Mouse (Mus musculus) kidney, adult 8-10 months (tissue): ENCODE measurements around the gene Aagab.
A peak's percentile ranks its signal among the peaks of the same experiment; 100 is the strongest.

Experiments used
- DNase-seq, 2 experiments: peaks; one replicate each; pipeline ENCODE4 v3.0.0; 2022

Gene Aagab

DNA sequence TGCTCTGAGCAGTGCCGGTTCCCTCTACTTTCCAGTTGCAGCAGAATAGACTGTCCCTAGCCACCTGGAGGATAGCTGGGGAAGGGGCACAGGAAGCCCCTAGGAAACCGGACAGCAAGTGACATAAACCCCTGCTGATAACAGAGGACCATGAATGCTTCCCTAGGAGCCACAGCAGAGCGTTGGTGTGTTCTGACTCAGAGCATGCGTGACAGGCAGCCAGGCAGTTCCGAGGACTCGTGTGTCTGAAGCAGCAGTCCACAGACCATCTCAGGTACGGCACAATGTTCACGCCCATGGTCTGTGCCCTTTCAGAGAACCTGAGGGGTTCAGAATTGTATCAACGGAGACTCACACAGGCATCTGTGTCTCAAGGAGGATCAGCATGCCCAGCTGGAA is 46.1 kb downstream of the Aagab start:
- no peak for DNase-seq

DNA sequence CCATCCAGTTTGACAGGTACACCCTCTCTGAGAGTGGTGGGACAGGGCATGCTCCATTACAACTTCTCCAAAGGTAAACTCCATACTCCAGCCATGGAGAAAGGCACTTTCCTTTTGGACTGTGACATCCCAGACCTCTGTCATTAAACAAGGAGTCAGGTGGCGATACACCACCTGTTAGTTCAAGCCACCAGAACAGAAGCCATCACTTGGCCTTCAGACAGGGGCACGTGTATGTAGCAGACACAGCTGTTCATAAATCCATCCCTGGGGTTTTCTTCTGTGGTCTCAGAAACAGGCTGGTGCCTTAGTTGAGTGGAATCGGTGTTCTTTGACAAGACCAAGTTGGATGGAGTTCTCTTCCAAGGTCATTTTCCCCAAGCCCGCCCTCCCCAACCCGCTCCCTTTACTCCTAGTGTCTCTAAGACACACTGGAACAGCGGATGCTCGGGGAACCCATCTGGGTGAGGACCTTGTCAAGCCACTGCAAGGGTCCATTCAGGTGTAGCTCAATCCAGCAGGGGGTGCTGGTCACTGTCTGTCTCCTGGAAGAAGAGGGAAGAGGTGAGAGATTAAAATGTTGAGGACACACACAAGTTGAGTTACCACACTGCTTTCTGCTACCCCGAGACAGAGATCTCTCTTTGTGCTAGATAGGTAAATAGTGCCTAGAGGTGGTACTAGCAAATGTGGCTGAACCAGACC is 47.5 kb downstream of the Aagab start:
- DNase-seq = no peak

DNA sequence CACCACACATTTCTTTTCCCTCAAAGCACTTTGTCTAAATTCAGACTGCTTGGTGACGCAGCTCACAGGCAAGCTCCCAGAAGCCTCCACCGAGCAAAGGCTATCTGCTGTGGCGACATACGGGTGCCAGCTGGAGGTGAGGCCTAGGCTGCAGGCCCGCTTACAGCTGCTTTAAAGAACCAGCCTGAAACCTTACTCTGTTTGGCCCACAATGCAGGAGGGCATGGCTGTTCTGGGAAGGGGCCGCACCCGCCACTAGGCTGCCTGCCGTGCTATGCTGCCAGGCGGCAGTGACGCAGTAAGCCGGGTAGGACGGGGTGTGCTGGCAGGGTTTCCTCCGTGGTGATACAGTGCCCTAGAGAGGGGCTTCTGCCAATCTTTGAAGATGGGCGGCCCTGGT is 48.4 kb downstream of the Aagab start:
- DNase-seq = no peak

DNA sequence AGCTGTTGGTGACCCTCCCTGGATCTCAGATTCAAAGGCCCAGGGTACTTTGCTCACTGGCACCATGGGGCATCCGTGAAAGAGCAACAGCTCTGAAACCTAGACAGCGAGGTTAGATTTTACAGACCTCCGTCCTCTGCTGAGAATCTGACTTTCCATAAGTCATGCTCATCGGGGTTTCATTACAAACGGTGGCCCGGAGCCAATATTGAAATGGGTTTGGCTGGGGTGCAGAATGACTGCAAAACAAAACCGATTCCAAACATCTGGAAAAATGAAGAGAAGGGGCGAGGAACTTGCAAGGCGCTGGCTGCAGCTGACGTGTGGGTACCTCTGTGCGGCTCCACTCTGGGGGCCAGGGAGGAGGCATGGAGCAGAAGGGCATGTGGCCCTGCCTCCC is 49.1 kb downstream of the Aagab start:
- no peak for DNase-seq

DNA sequence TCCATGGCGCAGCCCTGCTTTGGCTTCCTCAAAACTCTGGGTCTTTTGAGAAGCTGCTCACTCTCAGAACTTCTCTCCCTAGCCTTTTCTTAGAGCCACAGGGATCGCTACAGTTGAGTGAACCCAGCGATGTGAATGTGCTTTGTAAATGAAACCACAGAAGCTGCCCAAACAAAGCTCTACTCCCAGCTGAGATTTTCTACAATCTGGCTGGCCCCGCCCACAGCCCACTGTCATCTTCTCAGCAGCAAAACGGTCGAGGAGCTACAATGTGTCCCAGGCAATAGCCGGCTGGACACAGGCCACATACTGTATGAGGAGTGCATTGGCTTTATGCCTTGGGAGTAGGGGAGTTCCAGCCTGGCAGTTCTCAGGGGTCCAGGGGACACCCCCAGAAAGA is 51.2 kb downstream of the Aagab start:
- no peak for DNase-seq

DNA sequence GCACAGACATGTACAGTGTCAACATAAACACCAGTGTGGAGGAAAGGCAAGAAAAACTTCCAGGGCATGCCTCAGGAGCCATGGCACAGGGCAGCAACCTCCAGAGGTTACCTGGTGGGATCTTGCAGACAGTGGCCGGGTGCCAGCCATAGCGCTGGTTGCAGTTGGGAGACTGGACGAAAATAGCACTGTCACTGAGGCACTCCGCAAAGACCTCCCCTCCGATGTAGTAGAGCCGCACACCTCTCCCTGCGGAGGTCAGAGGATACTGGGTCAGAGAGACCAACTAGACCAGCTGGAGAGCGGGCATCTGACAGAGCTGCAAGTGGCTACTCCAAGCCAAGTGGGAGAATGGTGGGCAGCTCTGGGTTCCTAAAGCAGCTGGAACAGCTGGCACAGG is 52.1 kb downstream of the Aagab start:
- DNase-seq = no peak

DNA sequence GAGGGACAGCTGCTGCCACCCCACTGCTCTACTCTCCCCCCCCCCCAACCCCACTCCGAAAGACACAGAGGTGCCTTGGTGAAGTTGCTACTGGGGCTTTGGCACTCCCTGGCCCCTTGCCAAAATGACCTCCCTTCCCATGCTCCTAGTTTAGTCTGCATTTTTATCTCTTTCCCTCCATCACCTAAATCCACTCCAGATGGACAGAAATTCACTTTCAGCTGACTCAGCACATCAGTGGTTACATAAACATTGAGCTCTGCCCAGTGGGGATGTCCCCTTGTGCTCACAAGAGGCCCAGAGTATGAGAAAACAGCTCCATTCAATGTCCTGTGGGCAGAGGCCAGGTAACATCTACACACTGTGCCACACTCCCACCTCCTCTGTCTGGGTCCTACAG is 52.6 kb downstream of the Aagab start:
- DNase-seq = no peak

DNA sequence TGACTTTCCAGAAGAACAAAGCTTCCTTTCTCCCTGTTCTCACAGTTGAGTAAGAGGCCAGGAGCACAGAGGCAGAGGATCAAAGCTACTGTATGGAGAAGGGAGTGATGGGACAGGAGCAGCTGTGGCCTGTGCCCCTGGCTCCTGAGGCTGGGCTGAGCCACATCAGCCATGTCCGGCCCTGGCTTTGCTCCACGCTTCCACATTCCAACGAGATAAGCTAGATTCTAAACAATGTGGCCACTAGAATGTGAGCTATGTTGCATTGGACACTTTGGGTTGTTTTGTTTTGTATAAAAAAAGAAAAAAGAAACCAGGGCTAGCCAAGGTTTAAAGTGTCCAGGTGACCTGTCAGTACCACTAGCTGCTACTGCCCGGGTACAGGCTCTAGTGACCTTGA is 54.7 kb downstream of the Aagab start:
- peak in 1 of 2 experiments; percentile 56 for DNase-seq

DNA sequence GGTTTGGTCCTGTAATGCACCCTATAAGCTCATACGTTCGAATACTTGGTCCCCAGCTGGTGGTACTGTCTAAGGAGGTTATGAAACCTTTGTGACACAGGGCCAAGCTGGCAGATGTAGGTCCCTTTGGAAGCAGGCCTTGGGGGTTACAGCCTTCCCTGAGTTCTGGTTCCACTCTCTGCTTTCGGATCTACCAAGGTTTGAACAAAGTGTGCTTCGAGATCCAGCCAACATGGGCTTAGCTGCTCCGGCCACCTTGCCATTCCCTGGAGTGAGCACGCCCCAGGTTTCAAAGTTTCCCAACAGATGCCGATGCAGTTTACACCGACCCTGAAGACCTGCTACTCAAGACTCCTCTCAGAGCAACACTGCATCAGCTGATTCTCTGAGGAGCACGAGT is 56.0 kb downstream of the Aagab start:
- no peak for DNase-seq

DNA sequence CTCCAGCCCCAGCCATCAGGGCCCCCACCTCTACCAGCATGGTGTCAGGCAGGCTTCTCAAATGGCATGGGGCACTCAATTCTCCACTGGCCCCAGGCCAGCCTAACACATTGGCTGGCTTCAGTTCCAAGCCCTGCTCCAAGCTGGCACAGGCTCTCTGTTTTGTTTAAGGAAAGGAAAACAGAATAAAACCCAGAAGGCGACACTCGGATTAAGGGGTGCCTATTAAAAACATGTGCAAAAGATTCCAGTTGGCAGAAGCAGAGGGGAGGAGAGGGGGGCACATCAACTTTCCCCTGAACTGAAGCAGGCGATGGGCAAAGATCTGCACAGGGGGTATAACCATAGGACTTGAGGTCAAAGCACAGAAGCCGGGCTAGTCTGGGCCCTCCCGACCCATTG is 56.5 kb downstream of the Aagab start:
- peak in 1 of 2 experiments; percentile 64 for DNase-seq

DNA sequence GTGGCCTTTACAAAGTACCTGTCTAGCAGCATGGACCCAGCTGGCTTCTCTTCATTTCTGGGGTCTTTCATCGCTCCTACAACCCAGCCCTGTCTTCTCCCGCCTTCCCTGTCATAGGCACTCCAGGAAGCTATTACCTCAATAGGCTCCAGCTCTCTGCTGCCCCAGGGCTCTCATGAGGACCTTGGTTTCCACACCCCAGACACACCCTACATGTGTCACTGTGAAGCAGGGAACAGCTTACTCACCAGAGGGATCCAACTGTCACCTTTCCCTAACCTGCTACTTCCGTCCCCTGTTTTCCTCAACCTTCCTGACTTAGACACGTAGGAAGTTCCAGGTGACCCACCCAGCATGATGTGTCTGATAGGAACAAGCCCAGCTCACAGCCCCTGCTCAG is 57.6 kb downstream of the Aagab start:
- no peak for DNase-seq

DNA sequence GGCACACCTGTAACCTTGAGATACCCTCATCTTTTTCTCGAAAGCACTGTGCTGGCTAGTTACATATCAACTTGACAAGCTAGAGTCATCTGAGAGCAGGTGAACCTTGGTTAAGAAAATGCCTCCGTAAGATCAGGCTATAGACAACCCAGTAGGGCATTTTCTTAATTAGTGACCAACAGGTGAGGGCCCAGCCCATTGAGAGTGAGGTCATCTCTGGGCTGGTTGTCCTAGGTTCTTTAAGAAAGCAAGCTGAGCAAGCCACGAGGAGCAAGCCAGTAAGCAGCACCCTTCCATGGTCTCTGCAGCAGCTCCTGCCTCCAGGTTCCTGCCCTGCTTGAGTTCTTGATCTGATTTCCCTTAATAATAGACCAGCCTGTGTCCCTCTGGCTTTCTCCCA is 58.2 kb downstream of the Aagab start:
- DNase-seq = peak; percentile 42 to 78

DNA sequence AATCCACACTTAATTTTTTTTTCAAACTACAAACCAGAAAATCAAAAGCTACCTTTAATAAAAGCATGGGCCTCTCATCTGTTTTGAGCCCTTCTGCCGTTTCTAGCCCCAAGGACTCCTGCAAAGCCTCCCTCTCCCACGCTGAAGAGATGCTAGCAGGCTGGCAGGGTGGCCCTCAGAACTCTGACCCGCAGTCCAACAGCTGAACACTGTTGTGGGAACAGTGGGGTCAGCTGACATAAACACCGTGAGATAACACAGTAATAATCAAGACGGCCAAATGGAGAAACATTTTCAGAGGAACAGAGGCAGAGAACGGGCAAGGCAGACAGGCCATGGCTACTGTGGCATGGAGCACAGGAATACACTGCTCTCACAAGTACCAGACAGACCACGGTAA is 60.3 kb downstream of the Aagab start:
- peak; percentile 71 to 73 for DNase-seq

DNA sequence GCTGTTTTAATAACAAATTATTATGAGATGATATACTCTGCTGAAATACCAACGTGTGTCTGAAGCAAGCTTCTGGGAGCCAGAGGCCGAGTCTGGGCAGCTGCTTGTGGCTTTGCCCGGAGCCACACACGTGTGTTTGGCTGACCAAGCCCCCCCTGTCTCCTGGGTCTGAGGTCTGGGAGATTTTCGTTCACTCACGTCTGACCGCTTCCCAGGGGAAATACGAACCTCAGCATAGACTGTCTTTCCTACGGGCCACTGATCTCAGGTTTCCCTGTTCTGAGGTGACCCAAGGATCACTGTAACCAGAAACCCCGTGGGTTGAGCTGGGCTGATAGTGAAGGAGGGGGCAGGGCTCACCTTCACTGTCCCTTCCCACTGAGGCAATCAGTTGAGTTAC is 60.8 kb downstream of the Aagab start:
- no peak for DNase-seq

DNA sequence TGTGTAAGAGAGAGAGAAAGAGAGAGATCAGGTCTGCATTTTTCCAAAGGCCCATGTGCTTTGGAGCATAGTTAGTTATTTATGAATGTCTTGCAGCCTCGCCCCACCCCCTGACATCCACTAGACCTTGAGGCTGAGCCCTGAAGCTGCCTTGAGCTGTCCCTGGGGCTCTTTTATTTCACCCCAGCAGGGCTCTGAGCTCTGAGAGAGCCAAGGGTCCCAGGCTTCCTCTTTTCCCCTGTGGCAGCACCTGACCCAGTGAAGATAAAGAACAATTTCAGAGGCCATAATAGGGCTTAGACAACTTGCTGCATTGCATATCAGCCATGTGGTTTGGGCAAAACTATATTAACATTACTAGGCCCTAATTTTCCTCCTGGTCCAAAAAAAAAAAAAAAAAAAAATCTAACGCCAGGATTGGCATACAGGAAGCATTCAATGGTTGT is 61.9 kb downstream of the Aagab start:
- peak; percentile 74 to 75 for DNase-seq

DNA sequence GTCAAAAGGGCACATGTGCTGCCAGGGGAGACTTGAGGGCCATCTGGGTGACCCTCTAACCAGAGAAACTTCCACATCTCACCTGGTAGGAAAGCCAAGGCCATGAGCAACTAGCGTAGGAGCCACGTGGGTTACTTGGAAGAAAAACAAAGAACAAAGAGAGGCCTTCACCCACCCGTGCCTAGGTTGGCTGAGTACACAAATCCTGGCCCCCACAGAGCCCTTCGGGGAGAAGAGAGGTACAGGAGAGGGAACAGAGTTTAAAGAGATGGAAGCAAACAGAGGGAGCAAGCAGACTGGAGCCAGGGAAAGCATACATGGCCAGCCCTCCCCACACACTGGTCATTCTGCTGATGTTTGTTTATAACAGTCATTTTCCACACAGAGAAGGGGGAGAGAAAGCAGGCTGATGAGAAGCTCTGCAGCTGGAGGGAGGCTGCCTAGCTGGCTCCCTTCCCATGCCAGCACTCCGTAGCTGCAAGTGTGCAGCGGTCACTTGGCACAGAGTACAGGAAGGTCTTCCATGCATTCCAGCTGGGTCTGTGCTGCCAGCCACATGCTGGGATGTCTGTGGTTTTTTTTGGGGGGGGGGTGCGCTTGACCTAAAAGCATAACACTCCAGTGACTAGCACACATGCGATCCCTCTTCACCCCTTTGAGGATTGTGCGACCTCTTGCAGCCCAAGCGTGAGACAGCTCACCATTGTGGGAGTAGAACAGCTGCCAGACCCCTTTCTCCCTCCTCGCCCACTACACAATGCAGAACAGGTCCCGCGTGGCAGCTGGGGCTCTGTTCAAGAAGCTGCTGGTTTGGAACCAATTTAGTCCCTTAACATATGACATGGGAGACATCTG is 62.6 kb downstream of the Aagab start:
- DNase-seq = peak; percentile 66 to 70

DNA sequence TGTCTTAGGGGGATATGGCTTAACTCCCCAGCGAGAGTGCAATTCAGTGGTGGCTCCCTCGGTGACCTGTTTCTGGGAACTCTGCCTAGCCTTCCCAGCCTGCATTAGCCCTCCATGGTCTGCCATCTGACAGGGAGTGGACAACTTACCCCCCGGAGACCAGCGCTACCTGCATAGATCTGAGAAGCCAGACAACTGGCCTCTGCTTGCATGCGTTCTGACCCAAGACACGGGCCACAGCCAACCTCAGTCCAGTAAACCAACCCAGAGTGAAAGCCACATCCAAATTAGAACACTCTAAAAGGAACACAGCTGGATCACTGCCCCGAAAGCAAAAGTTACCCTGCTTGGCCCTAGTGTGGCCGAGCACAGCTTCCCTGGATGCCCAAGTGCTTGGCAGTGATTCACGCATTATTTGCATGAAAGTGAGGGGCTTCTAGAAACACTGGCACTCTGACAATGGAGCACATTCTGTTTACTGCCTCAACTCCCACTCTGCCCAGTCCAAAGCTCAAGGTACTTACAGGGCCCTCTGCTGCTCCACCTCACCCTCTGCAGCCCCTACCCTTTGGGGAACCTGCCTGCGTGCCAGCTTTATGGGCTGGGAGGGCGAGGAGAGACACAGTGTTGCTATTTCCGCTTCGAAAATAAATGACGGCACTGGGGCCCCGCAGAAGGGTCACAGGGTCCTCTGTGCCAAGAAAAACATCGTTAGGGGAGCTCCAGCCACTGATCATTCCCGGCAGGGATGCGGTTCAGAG is 64.3 kb downstream of the Aagab start:
- DNase-seq = peak; percentile 54 to 68

DNA sequence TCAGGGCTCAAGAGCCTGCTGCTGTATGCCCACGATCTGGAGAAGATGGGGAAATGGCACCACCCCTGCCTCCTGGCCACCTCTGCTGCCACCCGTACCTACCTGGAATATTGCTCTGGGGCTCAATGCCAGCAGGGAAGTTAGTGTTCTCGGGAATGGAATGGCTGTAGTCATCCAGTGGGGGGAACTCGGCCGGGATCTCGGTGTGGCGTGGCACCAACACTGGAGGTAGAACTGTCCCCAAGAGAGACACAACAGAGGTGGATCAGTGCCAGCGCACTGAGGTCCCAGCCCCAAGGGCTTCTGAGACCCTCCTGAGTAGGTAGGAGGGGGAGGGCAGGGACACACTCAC is 64.9 kb downstream of the Aagab start:
- DNase-seq = no peak

DNA sequence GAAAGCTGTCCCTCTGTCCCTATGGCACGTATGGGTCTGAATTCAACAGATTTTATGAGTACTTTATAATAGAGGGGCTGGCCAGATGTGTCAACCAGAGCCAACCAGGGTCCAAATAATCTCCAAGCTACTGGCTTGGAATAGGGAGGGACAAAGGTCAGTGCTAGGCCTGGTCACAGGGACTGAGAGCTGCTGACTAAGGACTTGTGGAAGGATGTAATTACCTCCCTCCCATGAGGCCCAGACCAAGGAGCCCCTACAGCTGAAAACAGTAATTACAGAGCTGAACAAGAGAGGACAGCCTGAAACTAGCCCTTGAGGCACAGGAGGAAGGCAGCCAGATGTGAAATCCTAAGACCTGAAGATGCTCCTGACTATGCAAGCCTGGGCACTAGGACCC is 66.2 kb downstream of the Aagab start:
- peak; percentile 72 to 80 for DNase-seq

DNA sequence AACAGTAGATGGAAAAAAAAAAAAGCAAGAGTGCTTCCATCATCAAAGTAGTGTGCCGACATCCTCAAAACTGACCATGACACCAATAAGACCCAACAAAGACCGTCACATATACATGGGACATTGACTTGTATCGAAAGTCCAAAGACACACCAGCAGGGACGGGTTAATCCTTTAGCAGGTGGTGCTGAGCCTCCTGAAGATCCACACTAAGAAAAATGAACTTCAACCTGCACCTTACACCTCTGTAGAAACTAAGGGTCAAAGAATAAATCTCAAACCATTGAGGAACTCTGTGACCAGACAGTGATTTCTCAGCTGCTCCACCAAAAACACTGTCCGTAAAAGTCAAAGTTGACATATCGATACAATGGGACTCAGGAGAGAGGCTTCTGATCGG is 67.4 kb downstream of the Aagab start:
- DNase-seq = peak in 1 of 2 experiments; percentile 55

DNA sequence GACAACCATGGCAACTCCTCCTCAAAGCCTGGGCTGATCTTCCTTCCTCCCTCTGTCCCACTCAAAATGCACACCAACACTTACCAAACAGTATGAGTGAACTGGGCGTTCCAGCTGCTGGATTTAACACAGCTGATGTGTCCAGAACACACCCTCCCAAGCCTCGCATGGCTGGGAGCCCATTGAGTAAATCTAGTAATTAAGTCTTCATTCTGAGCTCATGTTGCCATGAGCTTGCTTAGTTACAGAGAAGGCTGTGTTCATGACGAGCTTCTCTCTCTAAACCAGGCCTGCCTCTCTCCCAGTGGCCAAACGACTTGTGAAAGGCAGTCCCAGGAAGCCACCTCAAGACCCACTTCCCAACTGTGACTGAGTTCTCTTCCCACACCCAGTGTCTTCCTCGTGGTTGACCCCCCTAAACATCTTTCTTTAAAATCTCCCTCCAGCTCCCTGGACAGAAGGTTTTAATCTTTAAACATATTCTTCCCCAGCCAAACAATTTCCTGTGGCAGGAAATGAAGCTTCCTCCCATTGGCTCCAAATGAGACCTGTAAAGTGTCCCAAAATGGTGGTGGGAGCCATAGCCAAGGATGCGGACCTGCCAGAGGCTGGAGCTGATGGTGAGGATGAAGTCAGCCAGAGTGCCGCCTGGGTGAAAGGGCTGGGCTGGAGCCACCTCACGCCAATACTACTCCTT is 70.5 kb downstream of the Aagab start:
- no peak for DNase-seq

DNA sequence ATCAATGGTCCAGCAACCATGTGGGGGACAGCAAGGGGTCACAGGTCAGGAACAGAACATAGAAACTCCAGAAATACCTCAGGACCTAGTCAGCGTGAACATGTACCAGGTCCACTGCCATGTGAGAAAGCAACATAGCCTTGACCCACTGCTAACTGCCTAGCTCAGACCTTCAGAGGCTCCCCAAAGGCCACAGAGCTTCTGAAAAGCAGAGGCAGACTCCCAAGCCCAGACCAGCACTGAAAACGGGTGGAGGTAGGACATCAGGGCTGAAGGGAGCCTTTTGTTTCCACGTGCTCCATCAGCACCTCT is 71.0 kb downstream of the Aagab start:
- no peak for DNase-seq

DNA sequence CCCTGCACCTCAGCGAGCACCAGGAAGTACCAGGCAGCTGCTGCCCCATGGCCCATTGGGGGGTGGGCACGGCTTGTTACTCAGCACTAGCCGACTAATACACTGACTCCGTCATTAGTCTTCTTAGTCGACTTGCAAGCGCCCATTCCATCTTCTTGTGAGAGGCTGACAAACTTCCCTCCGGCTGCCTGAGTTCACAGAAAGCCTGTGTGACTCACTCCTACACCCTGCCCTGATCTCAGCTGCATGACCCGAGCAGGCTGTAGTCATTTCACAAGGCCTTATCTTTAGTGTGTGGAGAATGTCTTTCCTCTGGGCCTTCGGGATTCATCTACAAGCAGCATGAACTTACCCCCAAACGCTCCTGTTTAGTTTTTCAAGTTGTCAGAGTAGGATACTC is 72.2 kb downstream of the Aagab start:
- no peak for DNase-seq
